Mouse (Mus musculus) heart, embryonic 13.5 days (tissue): ENCODE measurements around the gene Ank. TPM values are rescaled to one million over a fixed set of nuclear protein-coding genes. Genes with fewer than 3 reads are reported as not detected.

Experiments used
- ATAC-seq: fragments of 200-750 bp; cut with Nextera tagmentation; 2 replicates; pipeline ENCODE4 v1.8.0; 2017; ENCODE audit warnings: moderate TSS enrichment; ENCODE audit not compliant: insufficient number of reproducible peaks, low FRiP score, low TSS enrichment; ENCODE audit errors: extremely low read depth
- H3K27ac ChIP-seq: fragments of 300-500 bp; sonication (generic); replicated peaks from 2 replicates; pipeline ENCODE4 v1.5.1; 2015; ENCODE audit warnings: moderate library complexity, mild to moderate bottlenecking, inconsistent platforms
- H3K27me3 ChIP-seq: fragments of 300-500 bp; sonication (generic); replicated peaks from 2 replicates; pipeline ENCODE4 v1.6.1; 2015; ENCODE audit warnings: mild to moderate bottlenecking, inconsistent platforms
- H3K36me3 ChIP-seq: fragments of 300-500 bp; sonication (generic); 2 replicates; pipeline ENCODE4 v1.6.1; 2015; ENCODE audit warnings: mild to moderate bottlenecking, inconsistent platforms
- H3K4me1 ChIP-seq: fragments of 300-500 bp; sonication (generic); 2 replicates; pipeline ENCODE4 v1.6.1; 2015; ENCODE audit warnings: inconsistent platforms
- H3K4me2 ChIP-seq: fragments of 300-500 bp; sonication (generic); 2 replicates; pipeline ENCODE4 v1.6.1; 2015; ENCODE audit warnings: inconsistent platforms, mild to moderate bottlenecking, moderate library complexity
- H3K4me3 ChIP-seq: fragments of 300-500 bp; sonication (generic); 2 replicates; pipeline ENCODE4 v1.5.1; 2015; ENCODE audit warnings: moderate library complexity, mild to moderate bottlenecking, inconsistent platforms
- H3K9ac ChIP-seq: fragments of 300-500 bp; sonication (generic); 2 replicates; pipeline ENCODE4 v1.6.1; 2015; ENCODE audit warnings: inconsistent platforms, mild to moderate bottlenecking, moderate library complexity
- H3K9me3 ChIP-seq: fragments of 300-500 bp; sonication (generic); 2 replicates; pipeline ENCODE4 v1.6.1; 2016; ENCODE audit warnings: inconsistent platforms
- WGBS: fragments of 180-500 bp; shearing (Covaris S2); methylation state at CpG from one replicate; pipeline ENCODE4 v1.1.7; 2015; ENCODE audit warnings: mixed read lengths; 5-methylcytosine and 5-hydroxymethylcytosine counted together
- polyA plus RNA-seq: library from polyadenylated mRNA; unstranded; fragments of >200 nt; fragmentation: Nextera tagmentation; extraction: Ambion mirVana; gene quantifications from 2 replicates; pipeline ENCODE4 v1.2.1, GENCODE M21; 2015

The Ank gene
- polyA plus RNA-seq, 1 experiment from 2014 or later = 9.1 TPM

- Histone ChIP-seq H3K27me3 (no peaks in the 10 kb centered on the region), H3K4me2 (no peak overlapping the region), H3K9ac (no peak overlapping the region), H3K9me3 (no peaks in the 10 kb centered on the region), H3K4me1 (peaks cover 30% of the 10 kb centered on the region), H3K27ac (no peak overlapping the region), H3K36me3 (peaks cover 3% of the 10 kb centered on the region; the same call in 1 of the 2 replicates), H3K4me3 (no peak overlapping the region)
- no peak for ATAC-seq
- WGBS = 89% methylated on average over 7 of the region's 7 CpGs
Observed at GRCm38 (mm10) chr15:27519857-27520256, 53.4 kb downstream of the Ank start.

- Histone ChIP-seq H3K9ac (no peak overlapping the region; the same call in 1 of the 2 replicates), H3K27me3 (no peaks in the 10 kb centered on the region), H3K4me1 (peaks cover 23% of the 10 kb centered on the region), H3K36me3 (no peaks in the 10 kb centered on the region), H3K27ac (no peak overlapping the region), H3K9me3 (no peaks in the 10 kb centered on the region), H3K4me2 (no peak overlapping the region), H3K4me3 (no peak overlapping the region)
- 71% methylated on average over 12 of the region's 12 CpGs for WGBS
- no peak for ATAC-seq
Observed at GRCm38 (mm10) chr15:27525233-27526005, 58.9 kb downstream of the Ank start.

- no peaks in the 10 kb centered on the region for H3K36me3 ChIP-seq
- H3K27ac ChIP-seq = no peak overlapping the region
- WGBS = 56% methylated on average over 4 of the region's 4 CpGs
- H3K4me1 ChIP-seq = peaks cover 22% of the 10 kb centered on the region
- no peaks in the 10 kb centered on the region for H3K27me3 ChIP-seq
- ATAC-seq = no peak
- H3K4me3 ChIP-seq = no peak overlapping the region
- no peaks in the 10 kb centered on the region for H3K9me3 ChIP-seq
- H3K9ac ChIP-seq = no peak overlapping the region
- no peak overlapping the region for H3K4me2 ChIP-seq
Observed at GRCm38 (mm10) chr15:27528896-27529295, 62.4 kb downstream of the Ank start.

GRCm38 (mm10) chr15:27530023-27530422 lies 63.5 kb downstream of the Ank start:
- Histone ChIP-seq H3K27ac (no peak overlapping the region), H3K27me3 (no peaks in the 10 kb centered on the region), H3K9me3 (no peaks in the 10 kb centered on the region), H3K36me3 (no peaks in the 10 kb centered on the region), H3K4me1 (peaks cover 25% of the 10 kb centered on the region), H3K9ac (no peak overlapping the region), H3K4me3 (no peak overlapping the region), H3K4me2 (no peak overlapping the region)
- 48% methylated on average over 4 of the region's 4 CpGs for WGBS
- ATAC-seq = no peak

GRCm38 (mm10) chr15:27533036-27533435 lies 66.6 kb downstream of the Ank start:
- no peak overlapping the region for H3K4me3 ChIP-seq
- no peaks in the 10 kb centered on the region for H3K9me3 ChIP-seq
- no peak for ATAC-seq
- no peak overlapping the region for H3K27ac ChIP-seq
- no peaks in the 10 kb centered on the region for H3K27me3 ChIP-seq
- whole genome bisulfite sequencing = 52% methylated on average over 3 of the region's 3 CpGs
- no peaks in the 10 kb centered on the region for H3K36me3 ChIP-seq
- no peak overlapping the region for H3K9ac ChIP-seq
- H3K4me1 ChIP-seq = peaks cover 46% of the 10 kb centered on the region
- H3K4me2 ChIP-seq = no peak overlapping the region

GRCm38 (mm10) chr15:27535681-27536080 lies 69.2 kb downstream of the Ank start:
- no peaks in the 10 kb centered on the region for H3K27me3 ChIP-seq
- no peaks in the 10 kb centered on the region for H3K9me3 ChIP-seq
- peaks cover 55% of the 10 kb centered on the region for H3K4me1 ChIP-seq
- no peaks in the 10 kb centered on the region for H3K36me3 ChIP-seq
- H3K4me3 ChIP-seq = no peak overlapping the region
- no peak overlapping the region for H3K9ac ChIP-seq
- 89% methylated on average over 4 of the region's 4 CpGs for WGBS
- H3K27ac ChIP-seq = no peak overlapping the region
- no peak for ATAC-seq
- no peak overlapping the region for H3K4me2 ChIP-seq

GRCm38 (mm10) chr15:27536186-27536585 lies 69.7 kb downstream of the Ank start:
- H3K4me1 ChIP-seq = peaks cover 60% of the 10 kb centered on the region
- WGBS = 88% methylated on average over 7 of the region's 7 CpGs

GRCm38 (mm10) chr15:27536771-27537170 lies 70.3 kb downstream of the Ank start:
- no peak overlapping the region for H3K4me3 ChIP-seq
- ATAC-seq = no peak
- H3K9ac ChIP-seq = 0 out of 2 replicates have a peak overlapping the region, but pooled peaks have one; percentile 24
- 35% methylated on average over 5 of the region's 5 CpGs for WGBS
- H3K27me3 ChIP-seq = no peaks in the 10 kb centered on the region
- peak overlapping the region; percentile 90 for H3K27ac ChIP-seq
- no peak overlapping the region for H3K4me2 ChIP-seq
- no peaks in the 10 kb centered on the region for H3K36me3 ChIP-seq
- no peaks in the 10 kb centered on the region for H3K9me3 ChIP-seq
- H3K4me1 ChIP-seq = peaks cover 66% of the 10 kb centered on the region

More at GRCm38 (mm10) chr15:27536186-27536585, 69.7 kb downstream of the Ank start:
- Histone ChIP-seq H3K27me3 (no peaks in the 10 kb centered on the region), H3K4me2 (no peak overlapping the region), H3K4me3 (no peak overlapping the region), H3K9ac (0 out of 2 replicates have a peak overlapping the region, but pooled peaks have one; percentile 21), H3K36me3 (no peaks in the 10 kb centered on the region), H3K9me3 (no peaks in the 10 kb centered on the region), H3K27ac (peak overlapping the region; percentile 90; the same call in 1 of the 2 replicates)
- no peak for ATAC-seq

GRCm38 (mm10) chr15:27537519-27538223 lies 71.2 kb downstream of the Ank start:
- no peaks in the 10 kb centered on the region for H3K27me3 ChIP-seq
- H3K4me2 ChIP-seq = peak overlapping the region; percentile 46
- H3K9me3 ChIP-seq = no peaks in the 10 kb centered on the region
- no peak for ATAC-seq
- peaks cover 69% of the 10 kb centered on the region for H3K4me1 ChIP-seq
- WGBS = 26% methylated on average over 4 of the region's 4 CpGs
- H3K36me3 ChIP-seq = no peaks in the 10 kb centered on the region
- H3K9ac ChIP-seq = 0 out of 2 replicates have a peak overlapping the region, but pooled peaks have one; percentile 21
- peak overlapping the region; percentile 90 for H3K27ac ChIP-seq
- no peak overlapping the region for H3K4me3 ChIP-seq

- no peaks in the 10 kb centered on the region for H3K9me3 ChIP-seq
- 61% methylated on average over 9 of the region's 9 CpGs for WGBS
- H3K4me2 ChIP-seq = no peak overlapping the region
- no peak overlapping the region for H3K4me3 ChIP-seq
- H3K36me3 ChIP-seq = no peaks in the 10 kb centered on the region
- H3K27me3 ChIP-seq = no peaks in the 10 kb centered on the region
- peak overlapping the region; percentile 90 for H3K27ac ChIP-seq
- no peak for ATAC-seq
- H3K4me1 ChIP-seq = peaks cover 62% of the 10 kb centered on the region
- H3K9ac ChIP-seq = no peak overlapping the region
Observed at GRCm38 (mm10) chr15:27539745-27540144, 73.3 kb downstream of the Ank start.

GRCm38 (mm10) chr15:27545203-27545602 lies 78.7 kb downstream of the Ank start:
- no peak overlapping the region for H3K27ac ChIP-seq
- H3K4me2 ChIP-seq = no peak overlapping the region
- H3K27me3 ChIP-seq = no peaks in the 10 kb centered on the region
- no peak overlapping the region for H3K4me3 ChIP-seq
- H3K9me3 ChIP-seq = no peaks in the 10 kb centered on the region
- no peak for ATAC-seq
- no peaks in the 10 kb centered on the region for H3K36me3 ChIP-seq
- no peak overlapping the region for H3K9ac ChIP-seq
- H3K4me1 ChIP-seq = peaks cover 56% of the 10 kb centered on the region
- 58% methylated on average over 10 of the region's 10 CpGs for WGBS
